Mouse (Mus musculus) bone marrow, adult 2 months (tissue): ENCODE data around the gene Rpgrip1.

ENCODE experiments used
- CTCF ChIP-seq: fragments of 200-500 bp; IDR thresholded peaks from 2 replicates; pipeline ENCODE4 v1.5.1; 2011; ENCODE audit warnings: low read length, control low read depth; ENCODE audit not compliant: control insufficient read depth, insufficient read depth
- POLR2A ChIP-seq: fragments of 200-500 bp; IDR thresholded peaks from 2 replicates; pipeline ENCODE4 v1.6.1; 2011; ENCODE audit warnings: low read depth, mild to moderate bottlenecking, control low read depth, low read length, borderline replicate concordance; ENCODE audit not compliant: control insufficient read depth

- TF ChIP-seq CTCF, result no peak
- TF ChIP-seq POLR2A, result no peak
Observed at GRCm38 (mm10) chr14:52108025-52108424, 2.5 kb upstream of the Rpgrip1 start.
